Mouse (Mus musculus): ENCODE measurements around the gene Itga3. TPM values are rescaled to one million over a fixed set of nuclear protein-coding genes. Genes with fewer than 3 reads are reported as not detected.

Itga3 gene
- polyA plus RNA-seq, 1 experiment from 2014 or later: 6.3 TPM

GRCm38 (mm10) chr11:94994947-94995772 is 81.4 kb downstream of the Itga3 start:
- Histone ChIP-seq H3K4me3 (peak overlapping the region; percentile 73), H3K36me3 (peaks cover 39% of the 10 kb centered on the region), H3K27ac (replicated peaks) (no peak overlapping the region), H3K9ac (replicated peaks) (peak overlapping the region; percentile 92), H3K27me3 (no peaks in the 10 kb centered on the region), H3K4me2 (replicated peaks) (peak overlapping the region; percentile 98), H3K4me1 (peaks cover 60% of the 10 kb centered on the region), H3K9me3 (no peaks in the 10 kb centered on the region)
- ATAC-seq (ENCODE audit: low FRiP score, low read depth): no peak
- 79% methylated on average over 11 of the region's 11 CpGs for WGBS

Other genes with a start within 250 kb of the Itga3 start
- 405 and 569 TPM in 2 replicates for gene Col1a1, start 140.6 kb downstream of the Itga3 start, polyA plus RNA-seq (2016; fragmentation: Nextera tagmentation; extraction: Ambion mirVana)
- not detected in 2 replicates for gene Hils1, start 109.2 kb downstream of the Itga3 start, polyA plus RNA-seq (2016; fragmentation: Nextera tagmentation; extraction: Ambion mirVana)
- not detected in 2 replicates for gene Sgca, start 100.5 kb downstream of the Itga3 start, polyA plus RNA-seq (2016; fragmentation: Nextera tagmentation; extraction: Ambion mirVana)
- gene Ppp1r9b, start 85.8 kb downstream of the Itga3 start, polyA plus RNA-seq (2016; fragmentation: Nextera tagmentation; extraction: Ambion mirVana): 15.7 and 17.7 TPM in 2 replicates
- 93.5 and 100 TPM in 2 replicates for gene Samd14, start 66.9 kb downstream of the Itga3 start, polyA plus RNA-seq (2016; fragmentation: Nextera tagmentation; extraction: Ambion mirVana)
- gene Pdk2, start 35.4 kb downstream of the Itga3 start, polyA plus RNA-seq (2016; fragmentation: Nextera tagmentation; extraction: Ambion mirVana): 19.1 and 22.7 TPM in 2 replicates
- 0.67 and 0.71 TPM in 2 replicates for gene Dlx3, start 43.3 kb upstream of the Itga3 start, polyA plus RNA-seq (2016; fragmentation: Nextera tagmentation; extraction: Ambion mirVana)
- not detected in 2 replicates for gene Dlx4, start 69.5 kb upstream of the Itga3 start, polyA plus RNA-seq (2016; fragmentation: Nextera tagmentation; extraction: Ambion mirVana)
- gene Tac4, start 184.7 kb upstream of the Itga3 start, polyA plus RNA-seq (2016; fragmentation: Nextera tagmentation; extraction: Ambion mirVana): 0.18 and 0.23 TPM in 2 replicates
- gene Kat7, start 233.4 kb upstream of the Itga3 start, polyA plus RNA-seq (2016; fragmentation: Nextera tagmentation; extraction: Ambion mirVana): 81.8 and 85.3 TPM in 2 replicates